Mouse (Mus musculus) activated CD4-positive, CD25-positive, alpha-beta regulatory T cell, adult 4 months (primary cell): ENCODE measurements around the gene Gpr139. TPM values are rescaled to one million over a fixed set of nuclear protein-coding genes. Genes with fewer than 3 reads are reported as not detected.

ENCODE experiments used
- ATAC-seq: one replicate; pipeline ENCODE4 v1.8.0; 2017
- polyA plus RNA-seq, 2 experiments: library from polyadenylated mRNA; unstranded; fragments of 100-300 nt; shearing (Covaris generic); gene quantifications; one replicate each; pipeline ENCODE4 v1.2.1; 2017

The Gpr139 gene
- polyA plus RNA-seq = not detected

GRCm38 (mm10) chr7:119184341-119185143, at the start of gene Gpr139:
Gene Gpr139, minus strand, starts transcription at chr7:119184603.
- ATAC-seq = no peak

- no peak for ATAC-seq
Observed at GRCm38 (mm10) chr7:119230971-119231370, 46.6 kb upstream of the Gpr139 start.

GRCm38 (mm10) chr7:119222706-119223105, 38.3 kb upstream of the Gpr139 start:
- no peak for ATAC-seq

GRCm38 (mm10) chr7:119219121-119219520, 34.7 kb upstream of the Gpr139 start:
- ATAC-seq = no peak

- ATAC-seq = no peak
Observed at GRCm38 (mm10) chr7:119207251-119207650, 22.8 kb upstream of the Gpr139 start.

GRCm38 (mm10) chr7:119186374-119186773, 2.0 kb upstream of the Gpr139 start:
- ATAC-seq = no peak

GRCm38 (mm10) chr7:119185181-119185940, 958 bp upstream of the Gpr139 start:
- no peak for ATAC-seq

GRCm38 (mm10) chr7:119181053-119181452, 3.4 kb downstream of the Gpr139 start:
- no peak for ATAC-seq

GRCm38 (mm10) chr7:119160015-119160414, 24.4 kb downstream of the Gpr139 start:
- no peak for ATAC-seq

GRCm38 (mm10) chr7:119111771-119112170, 72.6 kb downstream of the Gpr139 start:
- no peak for ATAC-seq

- no peak for ATAC-seq
Observed at GRCm38 (mm10) chr7:119105878-119106277, 78.5 kb downstream of the Gpr139 start.

GRCm38 (mm10) chr7:119096583-119096982, 87.8 kb downstream of the Gpr139 start:
- no peak for ATAC-seq

Other genes with a start within 250 kb of the Gpr139 start
- 1 to 10 TPM; 1.5 to 2.3 TPM for gene Gprc5b, start 189.4 kb downstream of the Gpr139 start, polyA plus RNA-seq